Mouse (Mus musculus) cerebellum, adult 11 months (tissue): ENCODE results near the gene Sspn.

ENCODE experiments used
- DNase-seq: peaks from one replicate; pipeline ENCODE4 v3.0.0; 2022

The Sspn gene

DNA sequence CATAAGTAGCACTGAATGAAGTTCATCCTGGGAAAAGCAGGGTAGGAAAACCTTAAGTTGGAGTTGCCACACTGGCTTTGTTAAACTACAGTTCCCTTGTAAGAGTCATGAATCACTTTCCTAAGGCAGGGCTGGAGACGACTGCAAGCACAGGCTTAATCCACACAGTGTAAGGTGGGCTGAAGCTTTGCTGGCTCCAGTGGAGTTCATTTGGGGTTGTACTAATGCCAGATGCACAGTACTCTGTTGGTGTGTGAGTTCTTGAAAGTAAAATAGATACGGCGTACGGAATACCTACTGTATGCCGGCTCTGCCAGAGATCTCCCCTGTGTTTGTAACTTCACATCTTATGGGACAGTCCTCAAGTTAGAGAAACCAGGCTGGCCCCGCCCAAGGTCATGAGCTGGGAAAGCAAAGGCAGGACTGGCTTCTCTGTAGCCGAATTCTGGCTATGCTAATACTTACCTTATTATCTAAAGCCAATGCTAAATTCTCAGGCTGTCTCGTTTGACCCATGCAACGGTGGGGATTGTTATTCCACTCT, 3.3 kb downstream of the Sspn start:
- DNase-seq = no peak

- DNase-seq = no peak
These were observed 4.5 kb downstream of the Sspn start for GRCm38 (mm10) chr6:145935912-145936311.

- DNase-seq = no peak
These were observed 5.1 kb downstream of the Sspn start for GRCm38 (mm10) chr6:145936511-145936910.

DNA sequence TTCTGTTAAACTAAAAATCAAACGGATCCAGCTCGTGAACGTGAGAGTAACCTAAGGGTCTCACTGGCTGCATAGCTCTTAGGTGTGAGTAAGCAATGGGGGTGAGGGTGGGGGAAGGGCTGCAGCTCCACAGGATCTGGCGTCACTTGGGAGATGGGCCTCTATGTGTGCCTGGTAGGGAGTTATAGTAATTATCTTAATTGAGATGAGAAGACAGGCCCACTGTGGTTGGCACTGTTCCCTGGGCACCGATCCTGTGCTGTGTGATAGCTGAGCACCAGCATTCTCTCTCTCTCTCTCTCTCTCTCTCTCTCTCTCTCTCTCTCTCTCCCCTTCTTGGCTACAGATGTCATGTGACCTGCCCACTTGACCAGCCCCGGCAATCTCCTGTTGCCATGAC, 9.4 kb downstream of the Sspn start:
- DNase-seq = no peak

DNA sequence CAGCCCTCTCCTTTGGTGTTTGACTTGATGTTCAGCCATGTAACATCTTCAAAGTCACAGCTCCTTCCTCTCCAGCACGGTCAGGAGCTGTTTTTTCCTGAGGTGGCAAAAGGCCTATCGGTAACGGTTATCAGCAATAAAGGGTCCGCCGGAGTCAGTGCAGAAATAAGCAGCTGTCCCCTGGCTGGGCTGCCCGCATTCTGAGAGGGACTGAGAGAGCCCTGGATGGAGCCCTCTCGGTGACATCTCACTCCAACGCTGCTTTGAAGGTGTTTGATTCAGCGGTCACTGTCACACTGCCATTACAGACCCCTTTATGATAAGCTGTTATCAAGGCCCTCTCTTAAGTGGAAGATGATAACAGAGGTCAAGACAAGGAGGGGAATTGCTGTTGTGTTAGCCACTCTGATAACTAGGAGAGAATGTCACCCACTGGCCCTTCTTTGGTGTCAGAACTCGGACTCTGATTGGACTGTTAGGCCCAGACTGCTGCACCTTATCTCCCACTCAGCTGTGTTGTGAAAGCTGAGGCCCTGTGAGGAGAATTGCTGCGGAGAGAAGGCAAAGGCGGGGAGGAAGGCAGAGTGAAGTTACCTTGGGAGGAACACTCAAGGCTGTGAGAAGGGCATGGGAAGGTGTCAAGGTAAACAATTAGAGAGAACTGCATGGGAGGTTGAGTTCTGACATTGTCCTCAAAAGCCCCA, 11.0 kb downstream of the Sspn start:
- no peak for DNase-seq

DNA sequence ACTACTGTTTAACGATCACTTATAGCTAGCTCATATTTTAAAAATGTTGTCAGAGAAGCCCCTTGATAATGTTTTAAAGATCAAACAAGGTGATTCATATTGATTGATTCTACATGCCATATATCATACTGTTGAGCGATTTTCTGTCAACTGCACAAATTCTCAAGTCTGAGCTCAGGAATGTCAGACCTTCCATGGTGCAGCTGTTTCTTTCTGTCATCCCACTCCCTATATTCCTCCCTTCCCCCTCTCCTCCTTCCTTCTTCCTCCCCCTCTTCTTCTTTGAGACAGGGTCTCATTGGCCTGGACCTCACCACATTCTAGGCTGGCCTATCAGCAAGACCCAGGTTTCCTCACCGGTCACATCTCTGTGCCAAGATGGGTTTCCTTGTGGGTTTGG, 12.0 kb downstream of the Sspn start:
- no peak for DNase-seq

DNA sequence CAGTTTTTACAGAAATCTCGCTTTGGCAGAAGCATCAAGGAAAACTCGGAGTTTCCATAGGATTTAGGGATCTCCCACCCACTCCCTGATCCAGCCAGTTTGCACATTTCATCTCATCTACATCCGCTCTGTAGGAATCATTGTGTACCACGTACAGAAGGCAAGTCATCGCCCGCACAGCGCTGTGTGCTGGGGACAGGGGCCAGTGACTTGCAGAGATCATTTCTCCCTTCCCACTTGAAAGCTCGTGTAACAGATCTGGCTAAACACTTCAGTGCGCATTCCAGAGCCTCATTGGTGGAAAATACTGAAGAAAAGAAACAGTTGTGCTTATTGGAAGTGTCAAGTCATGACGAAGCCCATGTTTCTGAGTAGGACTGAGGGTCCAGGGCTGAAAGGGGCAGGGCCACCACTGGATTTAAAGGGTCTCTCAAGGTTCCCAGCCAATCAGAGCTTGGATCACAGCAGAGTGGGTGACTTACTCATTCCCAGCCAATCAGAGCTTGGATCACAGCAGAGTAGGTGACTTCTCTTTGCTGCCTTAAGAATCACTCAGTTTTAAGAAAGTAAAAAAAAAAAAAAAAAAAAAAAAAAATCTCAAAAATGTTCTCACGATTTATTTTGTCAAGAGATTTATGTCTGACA, 14.4 kb downstream of the Sspn start:
- no peak for DNase-seq

- no peak for DNase-seq
These were observed 17.6 kb downstream of the Sspn start for GRCm38 (mm10) chr6:145949049-145949448.

- DNase-seq = no peak
These were observed 19.2 kb downstream of the Sspn start for GRCm38 (mm10) chr6:145950626-145951025.

DNA sequence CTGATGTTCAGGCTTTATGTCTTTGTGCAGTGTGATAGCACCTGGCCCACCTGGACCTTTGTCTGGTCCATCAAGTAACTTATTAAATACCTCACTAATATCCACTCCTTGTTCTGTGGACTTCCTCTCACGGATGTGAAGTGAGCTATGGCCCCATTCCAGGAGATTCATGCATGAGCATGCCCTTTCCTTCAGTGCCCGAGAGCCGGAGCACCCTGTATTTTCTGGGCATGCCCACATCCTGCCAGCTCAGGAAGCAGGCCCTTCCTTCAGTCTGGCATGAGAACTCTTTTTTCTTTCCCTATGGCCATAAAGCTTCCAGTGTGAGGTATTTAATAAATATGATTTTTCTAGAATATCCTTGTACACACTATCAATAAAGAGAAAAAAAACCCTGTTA, 21.2 kb downstream of the Sspn start:
- DNase-seq = no peak

GRCm38 (mm10) chr6:145953121-145953896, 21.9 kb downstream of the Sspn start:
- no peak for DNase-seq

- no peak for DNase-seq
These were observed 26.1 kb downstream of the Sspn start for GRCm38 (mm10) chr6:145957427-145957965.

GRCm38 (mm10) chr6:145958070-145958469, 26.6 kb downstream of the Sspn start:
- no peak for DNase-seq

DNA sequence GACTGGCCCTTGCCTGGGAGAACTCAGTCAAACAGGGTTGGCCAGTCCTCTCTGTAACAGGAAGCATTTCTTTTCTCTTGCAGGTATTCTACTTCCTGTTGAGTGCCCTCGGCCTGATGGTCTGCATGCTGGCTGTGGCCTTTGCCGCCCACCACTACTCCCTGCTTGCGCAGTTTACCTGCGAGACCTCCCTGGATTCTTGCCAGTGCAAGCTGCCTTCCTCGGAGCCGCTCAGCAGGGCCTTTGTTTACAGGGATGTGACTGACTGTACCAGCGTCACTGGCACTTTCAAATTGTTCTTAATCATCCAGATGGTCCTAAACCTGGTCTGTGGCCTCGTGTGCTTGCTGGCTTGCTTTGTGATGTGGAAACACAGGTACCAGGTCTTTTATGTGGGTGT, 29.6 kb downstream of the Sspn start:
- DNase-seq = peak; percentile 22

DNA sequence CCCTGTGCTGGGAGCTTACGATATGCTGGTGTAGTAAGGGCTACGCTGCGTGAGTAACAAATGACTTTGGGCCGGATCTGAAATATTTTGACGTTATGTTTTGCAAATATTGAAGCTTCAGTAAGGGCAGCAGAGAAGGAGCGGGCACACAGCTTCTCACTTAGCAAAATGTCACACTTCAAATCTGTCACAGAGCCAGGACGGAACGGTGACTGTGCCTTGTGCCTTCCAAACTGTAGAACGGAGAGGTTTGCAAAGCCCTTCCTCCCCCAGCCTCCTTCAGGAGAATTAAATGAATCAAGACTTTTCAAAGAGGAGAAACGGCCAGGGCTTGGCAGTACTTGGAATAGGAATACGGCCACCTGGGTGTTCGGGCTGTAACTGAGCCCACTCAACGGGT, 32.5 kb downstream of the Sspn start:
- no peak for DNase-seq

- DNase-seq = no peak
These were observed 36.3 kb downstream of the Sspn start for GRCm38 (mm10) chr6:145967693-145968092.

GRCm38 (mm10) chr6:145968301-145968818, 36.9 kb downstream of the Sspn start:
- peak; percentile 22 for DNase-seq

DNA sequence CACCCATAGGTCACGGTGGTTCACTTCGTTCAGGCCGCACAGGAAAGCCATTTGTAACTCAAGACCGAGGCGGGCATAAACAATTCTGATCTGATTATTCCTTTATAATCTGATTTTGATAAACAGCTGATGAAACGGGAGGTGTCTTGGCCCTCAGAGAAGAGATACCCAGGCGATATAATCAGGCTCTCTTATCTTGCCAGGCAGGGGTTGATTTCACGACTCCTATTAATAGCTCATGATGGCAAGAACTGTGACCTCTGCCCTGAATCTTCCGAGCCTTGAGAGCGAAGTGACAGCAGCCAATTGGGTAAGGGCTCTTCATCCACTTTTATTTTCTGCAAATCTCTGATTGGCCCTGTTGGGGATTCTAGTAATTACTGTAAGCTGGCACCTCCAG, 37.4 kb downstream of the Sspn start:
- no peak for DNase-seq

- no peak for DNase-seq
These were observed 38.1 kb downstream of the Sspn start for GRCm38 (mm10) chr6:145969572-145969971.

DNA sequence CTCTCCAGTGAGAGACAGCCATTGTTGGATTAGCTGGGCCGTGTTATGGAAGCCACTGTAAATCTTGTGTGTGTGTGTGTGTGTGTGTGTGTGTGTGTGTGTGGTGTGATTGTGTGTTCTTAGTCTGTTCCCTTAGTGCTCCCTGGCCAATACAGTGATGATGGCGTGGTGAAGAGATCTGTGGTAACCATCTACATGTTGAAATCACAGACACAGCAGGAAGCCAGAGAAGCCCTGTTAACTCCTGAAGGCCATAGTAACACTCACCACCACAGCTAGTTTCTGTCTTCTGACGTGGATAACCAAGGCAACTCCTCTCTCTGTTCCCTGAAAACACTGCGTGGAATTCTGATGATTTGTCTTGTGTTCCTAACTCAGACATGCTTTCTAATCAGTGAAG, 40.7 kb downstream of the Sspn start:
- DNase-seq = no peak

- no peak for DNase-seq
These were observed 41.4 kb downstream of the Sspn start for GRCm38 (mm10) chr6:145972836-145973235.

- no peak for DNase-seq
These were observed 41.9 kb downstream of the Sspn start for GRCm38 (mm10) chr6:145973356-145973755.

DNA sequence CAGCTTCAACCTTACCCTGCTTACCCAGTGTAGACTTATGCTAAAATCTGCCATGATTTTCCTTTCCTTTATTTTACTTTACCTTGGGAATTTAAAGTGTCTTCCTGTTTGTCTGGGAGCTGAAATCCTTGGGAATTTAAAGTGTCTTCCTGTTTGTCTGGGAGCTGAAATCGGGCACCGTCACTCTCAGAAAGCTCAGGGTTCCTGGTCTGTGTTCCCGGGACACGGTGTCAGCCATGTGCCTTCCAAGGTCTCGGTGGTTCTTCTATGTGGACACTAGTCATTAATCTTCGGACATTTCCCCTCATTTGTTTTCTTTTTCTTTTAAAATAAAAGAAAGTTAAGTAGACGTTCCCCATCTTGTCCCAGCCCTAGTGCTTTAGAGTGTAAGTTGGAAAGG, 43.3 kb downstream of the Sspn start:
- DNase-seq = no peak
